Mouse (Mus musculus) thymus, postnatal 4 days (tissue): ENCODE data around the gene Msn.
"Not testable (repeated sequence)": the region's sequence is repeated elsewhere in the genome, so short reads cannot be mapped to it uniquely, and the experiment has no call there.

Experiments
- DNase-seq: peaks from one replicate; pipeline ENCODE4 v3.0.0; 2021

The Msn gene

GRCm38 (mm10) chrX:96148217-96148616 lies 52.4 kb downstream of the Msn start:
- DNase-seq = no peak

DNA sequence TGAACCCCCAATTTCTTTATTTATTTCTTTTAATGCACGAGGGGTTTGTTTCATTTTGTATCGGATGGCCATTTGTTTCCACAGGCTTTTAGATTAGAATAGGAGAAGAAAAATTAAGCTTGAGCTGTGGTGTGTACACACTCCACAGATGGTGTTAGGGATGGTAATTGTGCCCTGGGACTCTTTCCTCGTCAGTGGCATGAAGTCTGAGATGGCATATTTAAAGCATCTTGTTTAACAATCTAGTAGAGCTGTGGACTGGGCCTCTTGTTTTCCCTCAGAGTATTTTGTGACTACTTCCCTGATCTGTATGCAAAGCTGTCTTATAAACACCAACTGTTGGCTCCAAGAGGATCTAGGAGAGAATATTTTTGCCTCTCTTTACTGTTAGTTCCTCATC lies 57.5 kb downstream of the Msn start:
- DNase-seq = no peak

DNA sequence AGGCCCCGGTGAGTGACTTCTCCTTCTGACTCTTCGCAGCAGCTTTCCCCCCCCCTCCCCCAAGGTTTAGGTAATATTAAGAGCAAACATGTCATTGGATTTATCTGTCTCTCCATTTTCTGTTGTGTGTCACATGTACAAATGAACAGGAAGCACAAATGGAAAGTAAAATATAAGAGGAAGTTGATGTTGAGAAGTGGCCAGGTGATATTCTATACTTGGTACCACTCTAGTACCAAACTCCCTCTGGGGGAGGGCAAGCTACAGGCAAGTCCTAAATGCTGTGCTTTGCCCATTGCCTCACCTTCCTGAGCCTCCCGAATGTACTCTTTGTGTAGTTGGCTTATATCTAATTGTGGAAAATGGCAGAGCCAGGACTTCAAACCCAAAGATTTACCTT lies 62.1 kb downstream of the Msn start:
- no peak for DNase-seq

DNA sequence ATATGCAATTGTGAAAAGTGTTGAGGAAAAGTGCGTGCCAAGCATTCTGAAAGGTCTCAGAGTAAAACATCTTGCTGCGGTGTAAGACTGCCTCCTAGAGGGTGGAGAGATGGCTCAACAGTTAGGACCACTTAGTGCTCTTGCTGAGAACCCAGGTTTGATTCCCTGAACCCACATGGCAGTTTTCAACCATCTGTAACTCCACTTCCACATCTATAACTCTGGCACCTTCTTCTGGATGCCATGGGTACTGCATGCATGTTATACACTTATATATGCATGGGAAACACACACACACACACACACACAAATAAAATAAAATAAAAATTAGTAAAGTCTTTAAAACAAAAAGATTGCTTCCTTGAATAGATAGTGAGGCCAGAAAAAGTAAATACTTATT lies 66.7 kb downstream of the Msn start:
- DNase-seq = peak; percentile 61

DNA sequence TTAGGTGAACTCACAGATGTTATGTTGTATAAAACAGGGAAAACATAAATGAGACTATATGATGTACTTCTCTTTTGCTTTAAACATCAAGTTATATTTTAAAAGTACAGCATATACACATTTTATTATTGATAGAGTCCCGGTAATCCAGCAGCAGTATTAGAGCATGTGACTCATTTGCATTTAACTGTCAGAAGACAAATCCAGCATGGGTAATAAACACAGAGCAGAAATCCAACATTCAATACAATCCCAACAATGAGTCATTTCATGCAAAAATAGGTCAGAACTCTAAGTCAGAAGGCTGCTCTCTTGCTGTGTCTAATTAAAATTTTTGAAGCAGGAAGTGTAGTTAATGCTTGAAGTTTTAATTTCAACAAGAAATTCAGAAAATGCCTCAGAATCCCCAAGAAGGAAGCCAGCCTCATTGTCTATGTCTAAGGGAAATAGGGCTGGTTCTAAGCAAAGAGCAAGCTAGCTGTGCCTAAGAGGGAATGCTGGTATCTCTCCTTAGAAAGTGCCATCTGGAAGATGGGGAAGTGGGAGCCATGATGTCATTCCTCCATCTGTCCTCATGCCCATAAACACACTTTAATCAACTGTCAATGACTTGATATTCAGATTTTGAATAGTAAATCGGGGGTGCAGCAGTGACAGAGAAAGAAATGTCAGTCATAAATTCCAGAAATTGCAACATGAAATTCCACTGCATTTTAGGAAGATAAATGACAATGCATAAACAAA lies 76.0 kb downstream of the Msn start:
- no peak for DNase-seq

DNA sequence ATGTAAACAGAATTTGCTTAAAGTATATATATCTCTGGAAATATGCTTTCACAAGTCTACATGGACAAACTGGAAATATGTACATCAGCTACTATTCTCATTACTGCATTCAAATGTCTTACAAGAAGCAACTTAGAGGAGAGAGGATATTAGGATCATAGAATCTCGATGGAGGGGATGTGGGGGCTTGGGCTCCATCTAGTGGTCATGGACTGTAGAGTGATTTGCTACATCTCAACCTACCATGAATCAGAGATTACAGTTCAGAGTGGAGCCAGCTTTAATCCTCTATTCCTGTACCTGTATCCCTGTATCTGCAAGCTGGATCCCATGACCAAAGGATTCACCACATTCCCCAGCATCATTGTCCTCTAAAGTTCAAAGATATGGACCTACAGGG lies 82.6 kb downstream of the Msn start:
- peak; percentile 53 for DNase-seq

- no peak for DNase-seq
Measured at GRCm38 (mm10) chrX:96184100-96184732, 88.4 kb downstream of the Msn start.

GRCm38 (mm10) chrX:96205143-96205542 lies 109.3 kb downstream of the Msn start:
- not testable (repeated sequence) for DNase-seq

GRCm38 (mm10) chrX:96206872-96207271 lies 111.0 kb downstream of the Msn start:
- DNase-seq = no peak

DNA sequence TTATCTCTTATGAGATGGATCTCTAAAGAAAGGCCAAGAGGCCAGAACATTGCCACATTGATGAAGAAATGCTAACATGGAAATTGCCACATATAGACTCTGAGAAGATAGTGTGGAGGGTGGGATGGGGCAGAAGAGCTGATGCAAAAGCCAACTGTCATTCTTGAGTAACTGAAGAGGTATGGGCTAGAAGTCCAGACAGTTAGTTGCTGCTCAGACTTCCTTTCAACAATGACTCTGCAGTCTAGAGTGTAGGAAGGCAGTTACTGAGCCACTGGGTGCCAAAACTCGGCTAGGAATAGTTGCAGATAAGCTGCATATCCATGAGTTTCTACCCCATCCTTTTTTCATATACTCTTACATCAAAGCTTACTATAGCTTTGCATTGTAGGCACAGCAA lies 122.2 kb downstream of the Msn start:
- no peak for DNase-seq
